Mouse (Mus musculus): ENCODE measurements around the gene Sacm1l.

DNA sequence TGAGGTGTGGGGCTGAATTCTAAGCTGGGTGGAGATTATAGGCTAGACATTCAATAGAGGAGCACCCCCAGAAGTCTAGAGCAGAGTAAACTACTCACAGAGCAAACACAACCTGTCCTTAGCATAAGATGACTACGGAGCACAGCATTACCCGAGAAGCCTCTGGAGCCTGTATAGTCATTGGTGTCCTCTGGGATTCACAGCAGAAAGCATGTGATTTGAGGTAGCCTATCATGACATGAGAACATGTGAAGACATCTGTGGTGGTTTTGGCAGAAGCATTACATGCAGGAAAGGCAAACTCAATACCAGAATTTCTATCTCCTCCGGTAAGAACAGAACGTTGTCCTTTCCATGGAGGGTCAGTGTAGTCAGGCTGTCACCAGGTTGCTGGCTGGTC is 44.0 kb upstream of the Sacm1l start:
- TF ChIP-seq CTCF (IDR thresholded peaks at IDR 0.05; ENCODE audit: low read depth): no peak
- TF ChIP-seq EP300 (IDR thresholded peaks at IDR 0.05; ENCODE audit: low read depth): no peak
